Mouse (Mus musculus) lung, postnatal 0 days (tissue): ENCODE data around the gene Cdkn2aipnl. TPM values are rescaled to one million over a fixed set of nuclear protein-coding genes. Genes with fewer than 3 reads are reported as not detected.
A peak's percentile ranks its signal among the peaks of the same experiment; 100 is the strongest.

Source experiments
- ATAC-seq: fragments of 200-750 bp; cut with Nextera tagmentation; 2 replicates; pipeline ENCODE4 v1.8.0; 2017; ENCODE audit warnings: moderate library complexity
- DNase-seq: peaks from one replicate; pipeline ENCODE4 v3.0.0-alpha.2; 2016; ENCODE audit warnings: low spot score
- H3K27ac ChIP-seq: fragments of 300-500 bp; sonication (generic); 2 replicates; pipeline ENCODE4 v1.5.1; 2014; ENCODE audit warnings: antibody characterized with exemption, mild to moderate bottlenecking, low read length, mixed read lengths
- H3K27me3 ChIP-seq: fragments of 300-500 bp; sonication (generic); replicated peaks from 2 replicates; pipeline ENCODE4 v1.6.1; 2014; ENCODE audit warnings: low read length, mixed read lengths; ENCODE audit not compliant: insufficient read depth
- H3K36me3 ChIP-seq: fragments of 300-500 bp; sonication (generic); 2 replicates; pipeline ENCODE4 v1.6.1; 2014; ENCODE audit warnings: low read length, mixed read lengths; ENCODE audit not compliant: insufficient read depth
- H3K4me1 ChIP-seq: fragments of 300-500 bp; sonication (generic); 2 replicates; pipeline ENCODE4 v1.6.1; 2014; ENCODE audit warnings: antibody characterized with exemption, low read depth, low read length, mixed read lengths; ENCODE audit not compliant: insufficient read depth
- H3K4me2 ChIP-seq: fragments of 300-500 bp; sonication (generic); replicated peaks from 2 replicates; pipeline ENCODE4 v1.6.1; 2014; ENCODE audit warnings: low read depth, mild to moderate bottlenecking, low read length, moderate library complexity, mixed read lengths
- H3K4me3 ChIP-seq: fragments of 300-500 bp; sonication (generic); 2 replicates; pipeline ENCODE4 v1.5.1; 2014; ENCODE audit warnings: low read depth, low read length
- H3K9ac ChIP-seq: fragments of 300-500 bp; sonication (generic); replicated peaks from 2 replicates; pipeline ENCODE4 v1.6.1; 2014; ENCODE audit warnings: low read depth, mild to moderate bottlenecking
- H3K9me3 ChIP-seq: fragments of 300-500 bp; sonication (generic); 2 replicates; pipeline ENCODE4 v1.6.1; 2016; ENCODE audit warnings: low read length, mixed read lengths
- CTCF ChIP-seq: IDR thresholded peaks from 2 replicates; pipeline ENCODE4 v1.5.1; 2016; ENCODE audit warnings: antibody characterized with exemption, mild to moderate bottlenecking
- EP300 ChIP-seq: IDR thresholded peaks from 2 replicates; pipeline ENCODE4 v1.6.1; 2016; ENCODE audit warnings: antibody characterized with exemption, mild to moderate bottlenecking, control low read depth
- WGBS: fragments of 180-500 bp; shearing (Covaris S2); extraction: QIAGEN DNeasy Blood & Tissue Kit; methylation state at CpG from one replicate; pipeline ENCODE4 v1.1.7; 2014; 5-methylcytosine and 5-hydroxymethylcytosine counted together
- polyA plus RNA-seq: library from polyadenylated mRNA; unstranded; fragments of >200 nt; fragmentation: Nextera tagmentation; extraction: Ambion mirVana; gene quantifications from 2 replicates; pipeline ENCODE4 v1.2.1, GENCODE M21; 2015

The Cdkn2aipnl gene
- polyA plus RNA-seq, 1 experiment from 2014 or later = 56.9 TPM

- WGBS = 59% methylated on average over 15 of the region's 15 CpGs
- Histone ChIP-seq H3K27me3 (no peaks in the 10 kb centered on the region), H3K4me3 (no peak overlapping the region), H3K27ac (no peak overlapping the region), H3K4me2 (no peak overlapping the region), H3K36me3 (no peaks in the 10 kb centered on the region), H3K4me1 (peaks cover 15% of the 10 kb centered on the region; the same call in 1 of the 2 replicates), H3K9ac (no peak overlapping the region), H3K9me3 (no peaks in the 10 kb centered on the region)
- no peak for DNase-seq
- ATAC-seq = no peak
- TF ChIP-seq EP300 (no peak), CTCF (no peak)
Observed at GRCm38 (mm10) chr11:51942602-51943499, 24.6 kb upstream of the Cdkn2aipnl start.

- Histone ChIP-seq H3K4me3 (no peak overlapping the region), H3K9ac (no peak overlapping the region), H3K27me3 (no peaks in the 10 kb centered on the region), H3K27ac (no peak overlapping the region), H3K4me1 (peaks cover 15% of the 10 kb centered on the region; the same call in 1 of the 2 replicates), H3K4me2 (no peak overlapping the region), H3K36me3 (no peaks in the 10 kb centered on the region), H3K9me3 (no peaks in the 10 kb centered on the region)
- TF ChIP-seq CTCF (no peak), EP300 (no peak)
- DNase-seq (no peak), ATAC-seq (no peak)
- 58% methylated on average over 6 of the region's 6 CpGs for WGBS
Observed at GRCm38 (mm10) chr11:51943500-51943841, 24.0 kb upstream of the Cdkn2aipnl start.

- DNase-seq (no peak), ATAC-seq (no peak)
- H3K9ac ChIP-seq = no peak overlapping the region
- H3K27me3 ChIP-seq = no peaks in the 10 kb centered on the region
- no peak overlapping the region for H3K4me2 ChIP-seq
- H3K36me3 ChIP-seq = no peaks in the 10 kb centered on the region
- H3K4me1 ChIP-seq = peaks cover 10% of the 10 kb centered on the region; the same call in 1 of the 2 replicates
- no peak overlapping the region for H3K27ac ChIP-seq
- no peak overlapping the region for H3K4me3 ChIP-seq
- WGBS = 73% methylated on average over 3 of the region's 3 CpGs
- H3K9me3 ChIP-seq = no peaks in the 10 kb centered on the region
- TF ChIP-seq CTCF = no peak
- TF ChIP-seq EP300 = no peak
Observed at GRCm38 (mm10) chr11:51944239-51944638, 23.2 kb upstream of the Cdkn2aipnl start.

- DNase-seq (no peak), ATAC-seq (peak; percentile 22; the same call in 1 of the 2 replicates)
- H3K4me2 ChIP-seq = no peak overlapping the region
- 7% methylated on average over 8 of the region's 8 CpGs for WGBS
- 0 out of 2 replicates have a peak, but pooled peaks cover under 1% of the 10 kb centered on the region for H3K4me1 ChIP-seq
- no peaks in the 10 kb centered on the region for H3K36me3 ChIP-seq
- no peak overlapping the region for H3K9ac ChIP-seq
- TF ChIP-seq CTCF = no peak
- no peak for TF ChIP-seq EP300
- no peaks in the 10 kb centered on the region for H3K27me3 ChIP-seq
- H3K4me3 ChIP-seq = no peak overlapping the region
- no peaks in the 10 kb centered on the region for H3K9me3 ChIP-seq
- no peak overlapping the region for H3K27ac ChIP-seq
Observed at GRCm38 (mm10) chr11:51945548-51945947, 21.9 kb upstream of the Cdkn2aipnl start.

GRCm38 (mm10) chr11:51946144-51946543 is 21.3 kb upstream of the Cdkn2aipnl start:
- DNase-seq (no peak), ATAC-seq (no peak)
- WGBS = 62% methylated on average over 6 of the region's 6 CpGs
- no peaks in the 10 kb centered on the region for H3K27me3 ChIP-seq
- no peak overlapping the region for H3K27ac ChIP-seq
- H3K4me3 ChIP-seq = no peak overlapping the region
- TF ChIP-seq CTCF (no peak), EP300 (no peak)
- H3K9me3 ChIP-seq = no peaks in the 10 kb centered on the region
- H3K4me1 ChIP-seq = no peaks in the 10 kb centered on the region
- no peak overlapping the region for H3K9ac ChIP-seq
- H3K4me2 ChIP-seq = no peak overlapping the region
- no peaks in the 10 kb centered on the region for H3K36me3 ChIP-seq

GRCm38 (mm10) chr11:51949155-51949840 is 18.2 kb upstream of the Cdkn2aipnl start:
- no peaks in the 10 kb centered on the region for H3K27me3 ChIP-seq
- DNase-seq = peak; percentile 19
- no peak for TF ChIP-seq CTCF
- no peak for TF ChIP-seq EP300
- H3K27ac ChIP-seq = no peak overlapping the region
- H3K4me1 ChIP-seq = no peaks in the 10 kb centered on the region
- no peak overlapping the region for H3K4me2 ChIP-seq
- no peaks in the 10 kb centered on the region for H3K9me3 ChIP-seq
- 65% methylated on average over 9 of the region's 9 CpGs for WGBS
- no peak overlapping the region for H3K9ac ChIP-seq
- H3K36me3 ChIP-seq = no peaks in the 10 kb centered on the region
- no peak overlapping the region for H3K4me3 ChIP-seq
- ATAC-seq = peak; percentile 41; the same call in 1 of the 2 replicates
